Mouse (Mus musculus) forebrain, embryonic 14.5 days (tissue): ENCODE measurements around the gene Smu1. TPM values are rescaled to one million over a fixed set of nuclear protein-coding genes. Genes with fewer than 3 reads are reported as not detected.

Source experiments
- ATAC-seq: fragments of 200-750 bp; cut with Nextera tagmentation; 2 replicates; pipeline ENCODE4 v1.8.0; 2017; ENCODE audit warnings: mild to moderate bottlenecking, moderate library complexity
- DNase-seq: peaks from one replicate; pipeline ENCODE4 v3.0.0-alpha.2; 2015; ENCODE audit warnings: low spot score
- H3K27ac ChIP-seq: fragments of 300-500 bp; sonication (generic); 2 replicates; pipeline ENCODE4 v1.5.1; 2014; ENCODE audit warnings: low read depth, mild to moderate bottlenecking, control low read depth, low read length, moderate library complexity
- H3K27me3 ChIP-seq: fragments of 300-500 bp; sonication (generic); replicated peaks from 2 replicates; pipeline ENCODE4 v1.6.1; 2014; ENCODE audit warnings: low read length, control low read depth, mixed read lengths; ENCODE audit not compliant: control insufficient read depth, insufficient read depth
- H3K36me3 ChIP-seq: fragments of 300-500 bp; sonication (generic); 2 replicates; pipeline ENCODE4 v1.6.1; 2014; ENCODE audit warnings: low read length, control low read depth; ENCODE audit not compliant: control insufficient read depth, insufficient read depth
- H3K4me1 ChIP-seq: fragments of 300-500 bp; sonication (generic); 2 replicates; pipeline ENCODE4 v1.6.1; 2014; ENCODE audit warnings: antibody characterized with exemption, low read length, control low read depth; ENCODE audit not compliant: control insufficient read depth, insufficient read depth
- H3K4me2 ChIP-seq: fragments of 300-500 bp; sonication (generic); 2 replicates; pipeline ENCODE4 v1.6.1; 2014; ENCODE audit warnings: mild to moderate bottlenecking, control low read depth, low read length
- H3K4me3 ChIP-seq: fragments of 300-500 bp; sonication (generic); 2 replicates; pipeline ENCODE4 v1.5.1; 2014; ENCODE audit warnings: low read depth, low read length, control low read depth
- H3K9ac ChIP-seq: fragments of 300-500 bp; sonication (generic); 2 replicates; pipeline ENCODE4 v1.6.1; 2014; ENCODE audit warnings: mild to moderate bottlenecking, low read length, control low read depth, moderate library complexity
- H3K9me3 ChIP-seq: fragments of 300-500 bp; sonication (generic); replicated peaks from 2 replicates; pipeline ENCODE4 v1.6.1; 2016; ENCODE audit warnings: low read length, control low read depth, mixed read lengths; ENCODE audit not compliant: control insufficient read depth
- WGBS: fragments of 180-500 bp; shearing (Covaris S2); extraction: QIAGEN DNeasy Blood & Tissue Kit; methylation state at CpG from one replicate; pipeline ENCODE4 v1.1.7; 2014; 5-methylcytosine and 5-hydroxymethylcytosine counted together
- polyA plus RNA-seq: library from polyadenylated mRNA; unstranded; fragments of >200 nt; fragmentation: Nextera tagmentation; extraction: Ambion mirVana; gene quantifications from 2 replicates; pipeline ENCODE4 v1.2.1, GENCODE M21; 2014

Smu1 gene
- polyA plus RNA-seq, 1 experiment from 2014 or later = 177 TPM

GRCm38 (mm10) chr4:40722687-40723460, 34.8 kb downstream of the Smu1 start:
- no peaks in the 10 kb centered on the region for H3K27me3 ChIP-seq
- ATAC-seq (peak; percentile 92), DNase-seq (peak; percentile 89)
- H3K27ac ChIP-seq = peak overlapping the region; percentile 100
- H3K4me1 ChIP-seq = peaks cover 31% of the 10 kb centered on the region
- peak overlapping the region; percentile 97 for H3K9ac ChIP-seq
- peaks cover 36% of the 10 kb centered on the region for H3K36me3 ChIP-seq
- peak overlapping the region; percentile 81 for H3K4me2 ChIP-seq
- under 1% methylated on average over 57 of the region's 62 CpGs for WGBS
- peak overlapping the region; percentile 86 for H3K4me3 ChIP-seq
- no peaks in the 10 kb centered on the region for H3K9me3 ChIP-seq

GRCm38 (mm10) chr4:40722011-40722666, 35.6 kb downstream of the Smu1 start, which contains the start of gene Dnaja1:
TSS of gene Dnaja1 (plus strand) at chr4:40722150.
- peaks cover 31% of the 10 kb centered on the region for H3K4me1 ChIP-seq
- peak within 1 kb of the TSS; percentile 100 for H3K27ac ChIP-seq

GRCm38 (mm10) chr4:40720910-40721309, 36.8 kb downstream of the Smu1 start:
- Histone ChIP-seq H3K27ac (no peak overlapping the region), H3K9me3 (no peaks in the 10 kb centered on the region), H3K36me3 (peaks cover 19% of the 10 kb centered on the region), H3K4me1 (peaks cover 31% of the 10 kb centered on the region), H3K4me3 (no peak overlapping the region), H3K4me2 (no peak overlapping the region), H3K27me3 (no peaks in the 10 kb centered on the region), H3K9ac (no peak overlapping the region)
- ATAC-seq (no peak), DNase-seq (no peak)
- 98% methylated on average over 8 of the region's 8 CpGs for WGBS

More at GRCm38 (mm10) chr4:40722011-40722666, 35.6 kb downstream of the Smu1 start, which contains the start of gene Dnaja1:
- no peaks in the 10 kb centered on the region for H3K9me3 ChIP-seq
- peaks cover 31% of the 10 kb centered on the region for H3K36me3 ChIP-seq
- no peaks in the 10 kb centered on the region for H3K27me3 ChIP-seq
- peak within 1 kb of the TSS; percentile 97 for H3K9ac ChIP-seq
- DNase-seq (peak; percentile 96), ATAC-seq (peak; percentile 96)
- peak within 1 kb of the TSS; percentile 81 for H3K4me2 ChIP-seq
- WGBS = under 1% methylated on average over 50 of the region's 54 CpGs
- H3K4me3 ChIP-seq = peak within 1 kb of the TSS; percentile 86

DNA sequence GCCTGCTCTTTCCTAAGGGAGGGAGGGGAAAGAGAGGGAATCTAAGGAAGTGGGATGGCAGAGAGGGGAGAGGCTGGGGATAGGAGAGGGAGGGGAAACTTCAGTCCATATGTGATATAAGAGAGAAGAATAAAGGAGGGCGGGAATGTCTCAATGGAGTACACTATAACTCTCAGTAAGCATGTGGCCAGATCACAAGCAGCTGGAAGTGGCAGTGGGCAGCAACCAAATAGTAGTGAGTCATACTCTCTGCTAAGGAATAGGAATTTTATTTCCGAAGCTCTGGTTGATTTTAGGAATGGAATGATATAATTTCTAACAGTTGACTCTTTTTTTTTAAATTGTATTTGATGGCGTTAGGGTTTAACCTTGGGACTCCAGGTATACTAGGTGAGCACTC, 40.6 kb downstream of the Smu1 start:
- no peak for DNase-seq
- no peaks in the 10 kb centered on the region for H3K36me3 ChIP-seq
- no peak overlapping the region for H3K27ac ChIP-seq
- H3K4me2 ChIP-seq = no peak overlapping the region
- H3K4me3 ChIP-seq = no peak overlapping the region
- 91% methylated on average over 3 of the region's 3 CpGs for WGBS
- H3K4me1 ChIP-seq = peaks cover 9% of the 10 kb centered on the region; the same call in 1 of the 2 replicates
- no peak for ATAC-seq
- H3K9ac ChIP-seq = no peak overlapping the region
- no peaks in the 10 kb centered on the region for H3K27me3 ChIP-seq
- H3K9me3 ChIP-seq = no peaks in the 10 kb centered on the region

DNA sequence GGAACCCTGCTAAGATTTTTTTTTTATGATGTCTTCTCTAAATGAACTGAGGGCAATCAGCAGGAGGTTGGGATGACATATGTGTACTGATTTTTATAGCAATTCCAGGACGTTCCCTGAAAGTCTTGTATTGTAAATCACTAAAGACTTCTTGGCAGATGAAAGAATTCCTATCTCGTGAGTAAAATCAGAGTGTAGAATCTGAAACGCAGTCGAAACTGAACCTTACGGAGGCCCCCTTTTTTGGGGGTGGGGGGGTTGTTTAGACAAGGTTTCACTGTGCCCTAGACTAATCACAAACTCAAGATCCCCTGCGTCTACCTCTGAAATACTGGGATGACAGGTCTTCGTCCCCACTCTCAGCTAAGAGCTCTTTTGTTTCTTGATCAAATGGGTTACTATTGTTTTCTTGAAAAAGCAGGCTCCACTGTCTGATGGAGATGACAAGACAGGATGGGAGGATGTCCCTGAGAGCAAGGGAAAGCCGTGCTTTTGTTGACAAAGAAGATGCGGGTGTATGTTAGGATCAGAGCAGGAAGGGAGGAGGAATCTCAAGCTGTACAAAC, 53.9 kb downstream of the Smu1 start:
- Histone ChIP-seq H3K27ac (peak overlapping the region; percentile 91), H3K9ac (peak overlapping the region; percentile 73), H3K4me3 (peak overlapping the region; percentile 57), H3K9me3 (no peaks in the 10 kb centered on the region), H3K36me3 (no peaks in the 10 kb centered on the region), H3K4me1 (peaks cover 12% of the 10 kb centered on the region), H3K4me2 (peak overlapping the region; percentile 57), H3K27me3 (no peaks in the 10 kb centered on the region)
- 33% methylated on average over 9 of the region's 9 CpGs for WGBS
- DNase-seq (peak; percentile 11), ATAC-seq (no peak)

- Histone ChIP-seq H3K4me1 (peaks cover 12% of the 10 kb centered on the region), H3K4me3 (peak within 1 kb of the TSS; percentile 57), H3K9me3 (no peaks in the 10 kb centered on the region), H3K36me3 (no peaks in the 10 kb centered on the region), H3K4me2 (peak within 1 kb of the TSS; percentile 57), H3K27me3 (no peaks in the 10 kb centered on the region), H3K9ac (peak within 1 kb of the TSS; percentile 73), H3K27ac (peak within 1 kb of the TSS; percentile 91)
- ATAC-seq = peak; percentile 98
- WGBS = under 1% methylated on average over 42 of the region's 42 CpGs
- peak; percentile 98 for DNase-seq
Measured at GRCm38 (mm10) chr4:40702797-40703709, 54.7 kb downstream of the Smu1 start, which contains the start of gene Aptx. TSS of gene Aptx (minus strand) at chr4:40703194.

- Histone ChIP-seq H3K27ac (no peak overlapping the region), H3K27me3 (no peaks in the 10 kb centered on the region), H3K4me2 (peak overlapping the region; percentile 57), H3K36me3 (peaks cover 3% of the 10 kb centered on the region; the same call in 1 of the 2 replicates), H3K4me1 (peaks cover 12% of the 10 kb centered on the region), H3K9ac (peak overlapping the region; percentile 73; the same call in 1 of the 2 replicates), H3K4me3 (peak overlapping the region; percentile 57), H3K9me3 (no peaks in the 10 kb centered on the region)
- DNase-seq (no peak), ATAC-seq (no peak)
- WGBS = 83% methylated on average over 3 of the region's 3 CpGs
Measured at GRCm38 (mm10) chr4:40701796-40702195, 55.9 kb downstream of the Smu1 start.

DNA sequence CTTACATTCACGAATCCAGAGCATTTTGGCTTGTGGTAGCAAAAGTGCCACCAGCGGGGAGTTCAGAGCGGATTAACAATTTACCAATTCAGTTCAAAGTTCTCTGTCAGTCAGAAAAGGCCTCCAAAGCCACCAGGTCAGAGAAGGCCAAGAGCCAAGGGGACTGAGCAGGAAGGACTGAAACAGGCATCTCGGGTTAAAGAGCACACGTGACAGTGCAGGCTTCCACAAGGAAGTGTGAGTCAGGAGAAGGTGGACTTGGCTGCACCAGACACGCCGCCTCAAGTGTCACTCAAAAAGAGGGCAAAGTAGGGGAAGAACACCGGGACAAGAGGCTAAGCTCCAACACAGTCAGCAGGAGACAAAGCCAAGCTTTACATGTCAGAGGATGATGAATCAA, 57.5 kb downstream of the Smu1 start:
- no peak overlapping the region for H3K27ac ChIP-seq
- no peaks in the 10 kb centered on the region for H3K9me3 ChIP-seq
- H3K27me3 ChIP-seq = no peaks in the 10 kb centered on the region
- no peak overlapping the region for H3K4me2 ChIP-seq
- peaks cover 12% of the 10 kb centered on the region for H3K4me1 ChIP-seq
- H3K36me3 ChIP-seq = peaks cover 16% of the 10 kb centered on the region
- H3K9ac ChIP-seq = no peak overlapping the region
- DNase-seq (no peak), ATAC-seq (no peak)
- WGBS = 86% methylated on average over 8 of the region's 8 CpGs
- no peak overlapping the region for H3K4me3 ChIP-seq
